Mouse (Mus musculus) bone marrow, adult 2 months (tissue): ENCODE results near the gene Rgs5. TPM values are rescaled to one million over a fixed set of nuclear protein-coding genes. Genes with fewer than 3 reads are reported as not detected.

Experiments
- H3K27ac ChIP-seq: fragments of 200-500 bp; 2 replicates; pipeline ENCODE4 v1.5.1; 2012; ENCODE audit warnings: low read depth, mild to moderate bottlenecking, control low read depth, inconsistent platforms, low read length; ENCODE audit not compliant: control insufficient read depth, poor library complexity, insufficient read depth
- H3K4me1 ChIP-seq: fragments of 200-500 bp; 2 replicates; pipeline ENCODE4 v1.6.1; 2011; ENCODE audit warnings: low read length; ENCODE audit not compliant: control insufficient read depth, insufficient read depth
- H3K4me3 ChIP-seq: fragments of 200-500 bp; replicated peaks from 2 replicates; pipeline ENCODE3; 2011; ENCODE audit warnings: mild to moderate bottlenecking, low read depth, low read length, control low read depth; ENCODE audit not compliant: control insufficient read depth
- CTCF ChIP-seq: fragments of 200-500 bp; IDR thresholded peaks from 2 replicates; pipeline ENCODE4 v1.5.1; 2011; ENCODE audit warnings: low read length, control low read depth; ENCODE audit not compliant: control insufficient read depth, insufficient read depth
- POLR2A ChIP-seq: fragments of 200-500 bp; IDR thresholded peaks from 2 replicates; pipeline ENCODE4 v1.6.1; 2011; ENCODE audit warnings: low read depth, mild to moderate bottlenecking, control low read depth, low read length, borderline replicate concordance; ENCODE audit not compliant: control insufficient read depth
- WGBS: fragments of 180-500 bp; shearing (Covaris S2); methylation state at CpG from one replicate; pipeline ENCODE4 v1.1.7; 2018; 5-methylcytosine and 5-hydroxymethylcytosine counted together
- polyA plus RNA-seq: library from polyadenylated mRNA; stranded (reverse); fragments of >200 nt; gene quantifications from 2 replicates; pipeline ENCODE4 v1.2.4, GENCODE M21; 2011; ENCODE audit warnings: low replicate concordance; ENCODE audit not compliant: missing spikeins, insufficient read depth, insufficient read length

The Rgs5 gene
- polyA plus RNA-seq, 1 experiment: 5.5 TPM

DNA sequence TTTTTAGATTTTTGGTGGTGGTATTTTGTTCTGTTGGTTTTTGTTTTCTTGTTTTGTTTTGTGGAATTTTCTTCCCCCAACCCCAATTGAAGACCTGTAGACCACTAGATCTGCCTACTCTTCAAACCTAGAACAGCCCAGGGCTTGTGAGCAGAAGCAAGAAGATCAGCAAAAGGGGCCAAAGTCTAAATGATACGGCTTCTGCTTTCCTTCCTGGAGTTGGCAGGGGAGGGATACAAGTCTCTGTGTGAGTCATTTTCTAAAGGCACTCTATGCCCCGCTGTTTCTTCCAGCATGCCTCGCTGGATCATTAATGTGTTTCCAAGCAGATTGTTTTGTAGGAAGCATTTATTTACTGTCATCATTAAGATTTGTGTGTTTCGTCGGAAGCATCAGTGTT, 85.8 kb downstream of the Rgs5 start:
- Histone ChIP-seq H3K4me3 (no peak overlapping the region), H3K4me1 (no peaks in the 10 kb centered on the region; the same call in 1 of the 2 replicates), H3K27ac (no peak overlapping the region)
- WGBS: 79% methylated on average over 5 of the region's 5 CpGs
- no peak for TF ChIP-seq CTCF
- TF ChIP-seq POLR2A: no peak

Other genes starting within 250 kb of the Rgs5 start
- 47.6 and 55.6 TPM in 2 replicates for gene Nuf2, start 124.0 kb upstream of the Rgs5 start, polyA plus RNA-seq
- gene Rgs4, start 92.1 kb downstream of the Rgs5 start, polyA plus RNA-seq: 2.3 and 4.6 TPM in 2 replicates